Mouse (Mus musculus): ENCODE measurements at regions not wholly inside any gene's neighbourhood (a gene's known extent, or its start where the extent isn't known, plus 50 kb on each side); places are given as distances from the start of the nearest gene placed in this dataset.

- ATAC-seq (ENCODE audit: insufficient number of reproducible peaks, low FRiP score, low TSS enrichment) = no peak
Observed at GRCm38 (mm10) chr13:48436659-48437345, 76.4 kb downstream of the Zfp169 start.

All from cerebellum, adult (tissue).